Mouse (Mus musculus) cerebellum, postnatal 4 days (tissue): ENCODE data around the gene Lce3d.

Source experiments
- DNase-seq, 2 experiments: peaks; one replicate each; pipeline ENCODE4 v3.0.0; 2022; ENCODE audit warnings: low spot score in 2 of 2, mixed read lengths in 1 of 2

The Lce3d gene

DNA sequence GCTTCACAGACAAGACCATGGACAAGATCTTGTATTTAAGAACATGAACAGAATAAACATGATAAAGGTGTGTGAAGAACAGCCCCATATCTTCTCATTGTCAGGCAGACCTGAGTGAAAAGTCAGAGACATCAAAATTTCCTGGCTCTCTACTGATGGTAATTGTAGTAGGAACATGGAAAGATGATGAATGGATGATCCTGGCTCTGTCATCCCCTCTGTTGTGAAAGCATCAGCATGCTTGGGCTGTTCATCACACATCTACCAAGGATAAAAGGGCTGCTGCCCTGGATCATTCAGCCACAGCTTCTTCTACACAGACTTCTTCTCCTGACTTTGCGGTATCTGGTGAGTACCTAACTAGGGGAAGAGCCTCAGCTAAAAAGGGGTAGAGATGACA, at the start of gene Lce3d:
TSS of gene Lce3d (plus strand) at position 301 of the 400 bp plus-strand sequence.
- no peak for DNase-seq

- peak in 1 of 2 experiments; percentile 6 for DNase-seq
Observed at GRCm38 (mm10) chr3:92907571-92907970, 49.6 kb upstream of the Lce3d start.

DNA sequence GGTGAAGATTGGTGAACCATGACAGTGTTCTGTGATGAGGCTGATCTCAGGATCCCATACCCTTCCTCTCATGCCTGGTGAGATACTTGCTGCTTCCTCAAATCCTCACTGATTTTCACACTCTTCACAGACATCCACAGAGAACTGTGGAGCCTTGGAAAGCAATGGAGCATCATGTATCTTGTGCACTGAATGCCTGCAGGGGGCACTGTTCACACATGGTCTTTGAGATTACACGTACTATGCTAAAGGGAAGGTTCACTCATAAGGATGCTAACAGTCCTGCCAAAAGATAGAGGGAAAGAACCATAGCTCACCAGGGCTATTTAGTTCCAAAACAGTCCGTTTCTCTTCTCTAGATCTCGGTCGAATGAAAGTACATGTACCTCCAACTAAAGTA, 36.8 kb upstream of the Lce3d start:
- DNase-seq: no peak

- no peak for DNase-seq
Observed at GRCm38 (mm10) chr3:92926130-92926529, 31.1 kb upstream of the Lce3d start, which contains the start of gene Lce3a. Gene Lce3a (minus strand): TSS chr3:92926230.

- DNase-seq: no peak
Observed at GRCm38 (mm10) chr3:92932679-92933078, 24.5 kb upstream of the Lce3d start, which contains the start of gene Lce3b. Gene Lce3b (plus strand): TSS chr3:92932979.

- no peak for DNase-seq
Observed at GRCm38 (mm10) chr3:92944186-92944585, 13.0 kb upstream of the Lce3d start, which contains the start of gene Lce3c. Gene Lce3c (plus strand): TSS chr3:92944486.

- DNase-seq: no peak
Observed at GRCm38 (mm10) chr3:92966761-92967160, 9.6 kb downstream of the Lce3d start, which contains the start of gene Lce3e. Gene Lce3e (plus strand): TSS chr3:92967061.

DNA sequence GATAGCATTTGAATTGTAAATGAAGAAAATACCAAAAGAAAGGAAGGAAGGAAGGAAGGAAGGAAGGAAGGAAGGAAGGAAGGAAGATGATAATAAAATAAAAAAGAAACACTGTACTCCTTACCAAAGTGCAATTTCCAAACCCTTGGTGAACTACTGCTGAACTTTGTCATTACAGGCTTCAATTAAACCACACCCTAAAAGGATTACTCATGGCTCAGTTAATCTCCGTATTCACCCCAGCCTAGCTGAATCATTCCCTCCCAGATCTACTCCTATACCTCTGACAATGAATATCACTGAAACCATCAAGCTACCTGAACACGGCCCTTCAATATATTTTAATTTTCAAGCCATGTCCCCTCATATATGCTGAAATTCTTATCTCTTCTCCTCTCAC, 21.3 kb downstream of the Lce3d start:
- no peak for DNase-seq

DNA sequence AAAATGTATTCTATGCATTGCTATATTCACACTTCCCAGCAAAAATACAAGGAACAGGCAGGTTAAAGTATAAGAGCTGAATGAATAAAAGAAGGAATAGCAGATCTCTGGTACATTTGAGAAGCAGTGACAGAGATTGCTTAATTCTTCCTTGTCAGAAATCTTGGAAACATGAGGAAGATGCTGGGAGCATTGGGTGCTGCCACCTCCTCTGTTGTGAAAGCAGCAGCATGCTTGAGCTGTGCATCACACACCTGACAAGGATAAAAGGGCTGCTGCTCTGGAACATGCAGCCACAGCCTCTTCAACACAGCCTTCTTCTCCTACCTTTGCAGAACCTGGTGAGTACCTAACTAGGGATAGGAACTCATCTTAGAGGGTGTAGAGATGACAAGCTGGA, 34.7 kb downstream of the Lce3d start, which contains the start of gene Lce3f:
TSS of gene Lce3f (plus strand) at position 301 of the 400 bp plus-strand sequence.
- DNase-seq: no peak

- DNase-seq: peak; percentile 55 to 74
Observed at GRCm38 (mm10) chr3:92998691-92999090, 41.5 kb downstream of the Lce3d start.

DNA sequence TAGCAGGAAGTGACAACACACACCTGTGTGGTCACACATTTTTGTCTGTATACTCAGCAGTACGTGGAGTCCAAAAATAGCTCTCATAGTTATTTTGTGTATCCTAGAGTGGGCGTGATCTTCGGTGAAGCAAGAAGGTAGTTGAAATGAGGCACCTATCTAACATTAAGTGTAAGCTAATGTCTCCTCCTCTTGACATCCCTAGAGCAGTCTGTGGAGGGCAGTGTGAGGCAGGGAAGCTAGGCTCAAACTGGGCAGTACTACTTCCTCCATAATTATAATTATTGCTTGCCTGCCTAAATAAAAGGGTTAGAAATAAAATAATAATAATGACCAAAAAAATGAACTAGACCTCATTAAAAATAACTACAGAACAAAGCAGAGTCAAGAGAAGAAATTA, 43.4 kb downstream of the Lce3d start:
- no peak for DNase-seq

GRCm38 (mm10) chr3:93002843-93003242, 45.7 kb downstream of the Lce3d start:
- DNase-seq: no peak
